Mouse (Mus musculus) stomach, embryonic 15.5 days (tissue): ENCODE measurements at regions not wholly inside any gene's neighbourhood (a gene's known extent, or its start where the extent isn't known, plus 50 kb on each side); places are given as distances from the start of the nearest gene placed in this dataset.
"Not testable (repeated sequence)": the region's sequence is repeated elsewhere in the genome, so short reads cannot be mapped to it uniquely, and the experiment has no call there.

Source experiments
- ATAC-seq: fragments of 200-750 bp; cut with Nextera tagmentation; 2 replicates; pipeline ENCODE4 v1.8.0; 2017; ENCODE audit warnings: low read depth, moderate number of reproducible peaks, moderate TSS enrichment; ENCODE audit not compliant: insufficient read depth, low FRiP score
- H3K27ac ChIP-seq: fragments of 300-500 bp; sonication (generic); 2 replicates; pipeline ENCODE4 v1.5.1; 2015; ENCODE audit warnings: mild to moderate bottlenecking, inconsistent platforms
- H3K27me3 ChIP-seq: fragments of 300-500 bp; sonication (generic); replicated peaks from 2 replicates; pipeline ENCODE4 v1.6.1; 2015; ENCODE audit warnings: inconsistent platforms
- H3K36me3 ChIP-seq: fragments of 300-500 bp; sonication (generic); 2 replicates; pipeline ENCODE4 v1.6.1; 2015; ENCODE audit warnings: inconsistent platforms
- H3K4me1 ChIP-seq: fragments of 300-500 bp; sonication (generic); 2 replicates; pipeline ENCODE4 v1.6.1; 2015; ENCODE audit warnings: inconsistent platforms
- H3K4me2 ChIP-seq: fragments of 300-500 bp; sonication (generic); 2 replicates; pipeline ENCODE4 v1.6.1; 2015; ENCODE audit warnings: mild to moderate bottlenecking, inconsistent platforms
- H3K4me3 ChIP-seq: fragments of 300-500 bp; sonication (generic); replicated peaks from 2 replicates; pipeline ENCODE4 v1.5.1; 2015; ENCODE audit warnings: inconsistent platforms
- H3K9ac ChIP-seq: fragments of 300-500 bp; sonication (generic); 2 replicates; pipeline ENCODE4 v1.6.1; 2015; ENCODE audit warnings: inconsistent platforms
- H3K9me3 ChIP-seq: fragments of 300-500 bp; sonication (generic); 2 replicates; pipeline ENCODE4 v1.6.1; 2016; ENCODE audit warnings: inconsistent platforms
- WGBS: fragments of 180-500 bp; shearing (Covaris S2); methylation state at CpG from one replicate; pipeline ENCODE4 v1.1.7; 2015; 5-methylcytosine and 5-hydroxymethylcytosine counted together

- WGBS: 82% methylated on average over 2 of the region's 2 CpGs
- peaks cover 7% of the 10 kb centered on the region; the same call in 1 of the 2 replicates for H3K4me1 ChIP-seq
- H3K9me3 ChIP-seq: no peaks in the 10 kb centered on the region
- ATAC-seq: no peak
- H3K27ac ChIP-seq: no peak overlapping the region
- H3K36me3 ChIP-seq: no peaks in the 10 kb centered on the region
- no peak overlapping the region for H3K4me2 ChIP-seq
- H3K9ac ChIP-seq: no peak overlapping the region
- H3K4me3 ChIP-seq: no peak overlapping the region
- no peaks in the 10 kb centered on the region for H3K27me3 ChIP-seq
These were observed 88.1 kb downstream of the Hs1bp3 start for GRCm38 (mm10) chr12:8401376-8401775.

DNA sequence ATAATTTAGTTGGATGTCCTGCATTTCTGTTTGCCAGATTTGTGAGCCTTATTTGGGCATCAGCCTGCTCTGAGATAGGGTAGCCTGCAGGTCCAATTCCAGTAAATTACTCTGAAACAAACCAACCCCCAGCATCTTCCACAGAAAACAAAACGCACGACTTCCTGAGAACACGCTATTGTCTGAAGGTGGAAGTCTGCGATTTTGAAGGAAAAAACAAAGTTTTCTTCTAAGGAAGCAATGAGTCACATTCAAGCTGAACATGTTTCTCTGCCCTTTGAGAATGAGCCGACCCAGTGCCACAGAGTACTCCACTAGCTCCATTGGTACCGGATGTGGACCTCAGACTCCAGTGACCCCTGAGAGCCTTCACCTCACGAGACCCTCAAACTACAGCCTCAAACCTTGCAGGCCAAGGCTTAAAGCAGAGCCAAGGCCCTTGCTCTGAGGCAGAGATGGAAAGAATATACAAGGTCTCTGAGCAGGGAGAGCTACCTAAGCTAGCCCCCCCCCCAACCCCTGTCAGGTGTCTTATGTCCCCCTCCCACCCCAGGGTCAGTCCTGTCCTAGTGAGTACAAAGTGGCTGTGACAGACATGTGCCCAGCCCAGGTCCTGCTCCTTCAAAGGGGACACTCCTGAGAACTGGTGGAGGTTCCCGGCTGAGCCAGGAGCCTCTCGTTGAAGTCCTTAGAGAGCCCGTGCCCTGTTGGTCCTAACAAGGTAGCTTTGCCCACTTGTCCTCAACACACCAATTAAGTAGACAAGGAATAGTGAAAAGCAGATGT is 87.3 kb downstream of the Hs1bp3 start:
- H3K27me3 ChIP-seq: no peaks in the 10 kb centered on the region
- WGBS: 78% methylated on average over 10 of the region's 10 CpGs
- peaks cover 7% of the 10 kb centered on the region; the same call in 1 of the 2 replicates for H3K4me1 ChIP-seq
- no peak overlapping the region for H3K9ac ChIP-seq
- no peak for ATAC-seq
- no peak overlapping the region for H3K4me3 ChIP-seq
- no peak overlapping the region for H3K27ac ChIP-seq
- H3K4me2 ChIP-seq: no peak overlapping the region
- H3K36me3 ChIP-seq: no peaks in the 10 kb centered on the region
- no peaks in the 10 kb centered on the region for H3K9me3 ChIP-seq

GRCm38 (mm10) chr12:8398852-8399251 is 85.6 kb downstream of the Hs1bp3 start:
- no peak overlapping the region for H3K4me2 ChIP-seq
- H3K36me3 ChIP-seq: no peaks in the 10 kb centered on the region
- ATAC-seq: no peak
- no peaks in the 10 kb centered on the region for H3K9me3 ChIP-seq
- peaks cover 7% of the 10 kb centered on the region; the same call in 1 of the 2 replicates for H3K4me1 ChIP-seq
- H3K4me3 ChIP-seq: no peak overlapping the region
- no peaks in the 10 kb centered on the region for H3K27me3 ChIP-seq
- H3K9ac ChIP-seq: no peak overlapping the region
- 71% methylated on average over 3 of the region's 3 CpGs for WGBS
- no peak overlapping the region for H3K27ac ChIP-seq

DNA sequence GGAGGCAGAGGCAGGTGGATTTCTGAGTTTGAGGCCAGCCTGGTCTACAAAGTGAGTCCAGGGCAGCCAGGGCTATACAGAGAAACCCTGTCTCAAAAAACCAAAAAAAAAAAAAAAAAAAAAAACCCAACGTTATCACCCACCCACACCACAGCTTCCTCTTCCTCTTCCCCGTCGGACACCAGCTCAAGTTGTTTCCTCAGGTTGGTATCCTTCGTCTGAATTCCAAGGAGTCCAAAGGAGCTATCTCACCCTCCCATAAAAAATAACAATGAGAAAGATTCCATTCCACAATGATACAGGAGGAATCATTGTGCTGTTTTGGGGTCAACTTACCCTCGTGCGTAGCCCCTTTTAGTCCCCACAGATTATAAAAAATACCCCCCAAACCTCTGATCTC is 83.2 kb downstream of the Hs1bp3 start:
- H3K4me3 ChIP-seq, H3K4me1 ChIP-seq, H3K27ac ChIP-seq, H3K36me3 ChIP-seq, H3K27me3 ChIP-seq, H3K9me3 ChIP-seq, ATAC-seq, H3K9ac ChIP-seq, H3K4me2 ChIP-seq: not testable (repeated sequence)
- WGBS: 76% methylated on average over 6 of the region's 6 CpGs

DNA sequence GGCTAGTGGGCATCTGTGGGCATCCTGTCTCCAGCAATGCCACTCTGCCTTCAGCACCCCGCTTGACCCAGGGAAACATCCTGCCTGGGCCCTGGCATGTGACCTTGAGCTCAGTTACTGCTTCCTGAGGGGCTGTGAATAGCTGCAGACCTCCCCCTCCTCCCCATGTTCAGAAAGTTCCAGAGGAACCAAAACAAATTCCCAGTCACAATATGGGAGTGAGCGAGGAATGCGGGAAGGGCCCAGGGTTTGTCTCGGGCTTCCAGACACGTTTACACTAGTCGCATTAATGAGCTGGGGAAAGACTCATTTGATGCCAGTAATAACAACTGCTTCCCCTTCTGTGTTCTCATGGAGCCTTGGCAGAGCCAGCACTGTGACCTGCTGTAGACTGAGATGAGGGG is 81.7 kb downstream of the Hs1bp3 start:
- WGBS: 48% methylated on average over 6 of the region's 6 CpGs
- H3K27ac ChIP-seq: no peak overlapping the region
- peak; percentile 38; the same call in 1 of the 2 replicates for ATAC-seq

GRCm38 (mm10) chr12:8393976-8394375 is 80.7 kb downstream of the Hs1bp3 start:
- H3K27me3 ChIP-seq: no peaks in the 10 kb centered on the region
- H3K4me1 ChIP-seq: no peaks in the 10 kb centered on the region
- H3K9ac ChIP-seq: no peak overlapping the region
- no peaks in the 10 kb centered on the region for H3K9me3 ChIP-seq
- no peak overlapping the region for H3K4me2 ChIP-seq
- H3K36me3 ChIP-seq: no peaks in the 10 kb centered on the region
- ATAC-seq: no peak
- H3K27ac ChIP-seq: no peak overlapping the region
- WGBS: 63% methylated on average over 3 of the region's 3 CpGs
- no peak overlapping the region for H3K4me3 ChIP-seq

More for the DNA sequence above, 81.7 kb downstream of the Hs1bp3 start:
- Histone ChIP-seq H3K9me3 (no peaks in the 10 kb centered on the region), H3K4me1 (no peaks in the 10 kb centered on the region), H3K36me3 (no peaks in the 10 kb centered on the region), H3K4me2 (no peak overlapping the region), H3K9ac (no peak overlapping the region), H3K27me3 (no peaks in the 10 kb centered on the region), H3K4me3 (no peak overlapping the region)
